Mouse (Mus musculus) left cerebral cortex, adult 18-20 months (tissue): ENCODE measurements around the gene Vsig10l. TPM values are rescaled to one million over a fixed set of nuclear protein-coding genes. Genes with fewer than 3 reads are reported as not detected.

Source experiments
- DNase-seq, 2 experiments: peaks; one replicate each; pipeline ENCODE4 v3.0.0; 2021 to 2022; ENCODE audit warnings: low spot score in 2 of 2, mixed read lengths in 1 of 2
- total RNA-seq, 2 experiments: library from RNA; stranded (reverse); gene quantifications; 2 replicates each; pipeline ENCODE4 v1.2.3; 2021

Gene Vsig10l
- total RNA-seq, 2 experiments from 2014 or later, result 1.2 to 2.5 TPM

GRCm38 (mm10) chr7:43453599-43454355 is 9.2 kb upstream of the Vsig10l start:
- no peak for DNase-seq

DNA sequence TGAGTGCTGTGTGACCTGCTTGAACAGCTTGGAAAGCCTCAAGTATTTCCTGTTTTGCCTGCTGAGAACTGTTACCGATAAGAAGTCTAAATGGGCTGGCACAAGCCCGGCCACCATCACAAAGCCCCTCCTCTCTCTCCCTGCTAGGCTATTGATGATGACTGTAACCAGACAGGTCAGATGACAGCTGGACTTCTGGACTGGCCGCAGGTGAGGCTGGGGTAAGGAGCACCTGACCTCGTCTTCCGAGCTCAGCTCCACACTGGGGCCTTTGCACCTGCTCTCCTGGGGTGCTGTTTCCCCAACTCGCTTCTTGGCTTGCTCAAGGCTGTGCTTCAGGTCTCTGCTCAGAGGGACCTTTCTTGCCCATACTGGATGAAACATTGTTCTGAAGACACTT is 8.6 kb upstream of the Vsig10l start:
- DNase-seq, result no peak

DNA sequence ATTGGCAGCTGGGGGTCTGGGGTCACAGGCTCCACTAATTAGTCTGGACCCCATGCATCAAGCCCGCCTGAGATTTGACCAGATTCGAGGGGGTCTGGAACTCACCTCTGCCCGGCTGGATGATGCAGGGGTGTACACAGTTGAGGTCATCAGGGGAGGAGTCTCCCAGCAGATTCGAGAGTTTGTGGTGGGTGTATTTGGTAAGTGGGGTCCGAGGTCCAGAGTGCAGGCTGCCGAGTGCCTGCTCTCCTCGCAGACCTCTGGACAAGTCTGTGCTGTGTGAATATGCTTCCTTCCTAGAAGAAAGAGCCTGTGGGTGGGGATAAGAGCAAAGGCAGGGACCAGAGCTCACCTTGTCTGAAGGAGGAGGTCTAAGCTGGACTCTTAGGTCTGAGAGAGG is 1.0 kb downstream of the Vsig10l start:
- no peak for DNase-seq

DNA sequence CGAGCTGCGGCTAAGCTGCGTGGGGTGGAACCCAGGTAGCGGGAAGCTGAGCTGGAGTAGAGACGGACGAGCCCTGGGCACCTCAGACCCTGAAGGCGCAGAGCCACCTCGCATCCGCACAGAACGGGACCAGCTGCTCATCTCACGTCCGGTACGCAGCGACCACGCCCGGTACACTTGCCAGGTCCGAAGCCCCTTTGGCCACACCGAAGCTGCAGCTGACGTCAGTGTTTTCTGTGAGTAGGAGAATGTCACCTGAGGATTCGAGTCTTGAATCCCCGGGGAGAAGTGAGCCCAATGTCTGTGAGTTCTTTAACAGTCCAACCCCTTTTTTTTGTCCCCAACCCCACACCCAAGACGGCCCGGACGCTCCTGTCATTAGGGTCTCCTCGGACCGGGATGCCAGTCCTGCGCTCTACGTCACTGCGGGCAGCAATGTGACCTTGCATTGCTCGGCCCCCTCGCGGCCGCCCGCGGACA is 2.0 kb downstream of the Vsig10l start:
- no peak for DNase-seq

GRCm38 (mm10) chr7:43465344-43466098 is 2.6 kb downstream of the Vsig10l start:
- peak; percentile 62 to 68 for DNase-seq

DNA sequence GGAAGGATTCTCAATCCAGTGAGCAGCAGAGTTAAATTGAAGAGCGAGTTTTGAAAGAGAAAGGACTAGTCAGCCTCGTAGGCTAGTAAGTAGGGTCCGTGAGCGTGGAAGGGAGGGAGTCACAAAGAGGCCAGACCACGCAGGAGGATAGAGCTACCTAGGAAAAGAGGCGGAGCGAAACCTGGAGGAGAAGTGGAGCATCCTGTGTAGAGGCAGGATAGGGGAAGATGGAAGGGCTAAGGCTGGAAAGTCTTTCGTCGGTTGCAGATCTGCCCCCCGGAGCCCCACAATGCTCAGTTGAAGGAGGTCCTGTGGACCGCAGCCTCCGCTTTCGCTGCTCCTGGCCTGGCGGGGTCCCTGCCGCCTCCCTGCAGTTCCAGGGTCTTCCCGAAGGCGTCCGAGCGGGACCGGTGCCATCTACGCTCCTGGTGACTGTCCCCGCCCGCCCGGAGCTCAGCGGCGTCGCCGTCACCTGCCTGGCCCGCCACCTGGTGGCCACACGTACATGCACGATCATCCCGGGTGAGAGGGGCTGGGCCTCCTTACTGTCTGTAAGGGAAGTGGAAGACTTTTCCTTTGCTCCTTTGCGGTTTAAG is 3.2 kb downstream of the Vsig10l start:
- DNase-seq, result peak; percentile 71 to 72

GRCm38 (mm10) chr7:43470373-43470772 is 7.4 kb downstream of the Vsig10l start:
- DNase-seq, result peak; percentile 25 to 52

DNA sequence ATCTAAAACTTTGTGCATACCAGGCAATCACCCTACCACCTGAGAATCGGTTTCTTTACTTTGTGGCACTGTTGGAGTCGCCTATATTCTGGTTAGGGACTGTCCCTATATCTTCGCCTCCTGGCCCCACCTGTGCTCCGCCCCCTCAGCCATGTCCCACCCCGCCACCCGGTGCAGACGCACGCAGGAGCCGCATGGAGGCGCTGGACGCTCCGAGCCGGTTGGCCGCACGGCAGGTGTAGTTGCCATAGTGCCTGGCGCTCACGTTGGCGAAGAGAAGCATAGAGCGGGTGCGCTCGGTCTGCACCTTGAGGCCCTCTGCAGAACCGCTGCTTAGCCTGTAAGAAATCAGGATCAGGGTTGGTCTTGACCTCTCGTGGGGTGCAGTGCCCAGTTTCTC is 12.8 kb downstream of the Vsig10l start:
- DNase-seq, result no peak

DNA sequence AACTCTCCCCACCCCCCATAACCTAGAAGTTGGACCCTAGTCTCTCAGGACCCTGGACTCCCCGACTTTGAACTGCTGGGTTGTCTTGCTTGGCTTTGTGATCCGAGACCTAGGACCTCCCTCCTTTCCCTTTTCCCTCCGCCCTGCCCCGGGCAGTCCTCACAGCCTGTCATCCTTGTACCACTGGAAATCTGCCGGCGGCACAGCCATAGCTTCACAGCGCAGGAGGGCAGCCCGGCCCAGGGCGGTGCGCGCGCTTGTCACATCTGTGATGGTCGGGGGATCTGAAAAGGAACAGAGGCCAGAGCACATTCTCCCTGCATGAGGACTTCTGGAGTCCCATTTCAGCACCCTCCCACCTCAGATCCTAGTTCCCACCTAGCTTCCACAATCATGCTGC is 13.4 kb downstream of the Vsig10l start:
- DNase-seq, result no peak

DNA sequence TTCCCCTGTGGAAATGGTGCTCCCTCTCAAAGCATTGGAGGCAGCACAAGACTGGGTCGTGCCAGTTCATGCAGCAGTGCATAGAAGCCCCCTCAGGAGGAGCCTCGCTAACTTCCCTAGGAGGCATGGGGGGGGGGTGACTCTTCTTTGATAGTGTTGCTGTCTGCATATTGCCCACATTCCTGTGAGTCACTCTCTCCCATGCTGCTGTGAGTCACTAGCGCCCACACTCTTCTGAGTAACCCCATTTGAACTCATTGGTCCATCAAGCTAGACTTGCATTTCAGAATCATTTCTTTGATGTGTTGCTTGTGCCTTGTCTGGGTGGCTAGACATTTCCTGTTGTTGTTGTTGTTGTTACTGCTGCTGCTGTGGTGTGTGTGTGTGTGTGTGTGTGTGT is 18.2 kb downstream of the Vsig10l start:
- peak; percentile 76 to 81 for DNase-seq

DNA sequence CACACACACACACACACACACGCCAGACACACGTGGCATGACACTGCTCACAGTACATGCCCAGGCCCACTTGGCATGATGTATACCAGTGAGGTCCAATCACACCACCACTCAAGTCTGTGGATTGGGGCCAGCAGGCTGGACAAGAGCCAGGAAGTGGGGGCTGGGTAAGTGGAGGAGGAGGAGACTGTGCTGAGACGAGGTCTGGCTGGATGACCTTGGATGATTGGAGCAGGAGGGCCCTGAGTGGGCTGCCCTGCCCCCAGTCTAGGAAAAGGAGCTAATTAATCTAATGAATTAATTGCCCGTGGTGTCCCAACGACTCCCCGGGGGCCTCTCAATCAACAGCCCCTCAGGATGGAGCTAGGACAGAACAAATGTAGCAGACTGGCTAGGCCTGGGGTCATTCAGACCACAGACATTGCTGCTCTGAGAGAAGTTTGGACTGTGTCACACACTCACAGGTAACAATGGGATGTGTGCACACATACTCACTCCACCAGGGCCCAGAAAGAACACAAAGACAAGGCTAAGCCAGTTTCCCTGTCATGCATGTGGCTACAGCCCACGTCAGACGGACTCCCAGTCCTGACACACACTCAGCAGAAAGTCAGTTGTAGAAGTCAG is 19.3 kb downstream of the Vsig10l start:
- no peak for DNase-seq

- DNase-seq, result no peak
Observed at GRCm38 (mm10) chr7:43483236-43483635, 20.3 kb downstream of the Vsig10l start.

DNA sequence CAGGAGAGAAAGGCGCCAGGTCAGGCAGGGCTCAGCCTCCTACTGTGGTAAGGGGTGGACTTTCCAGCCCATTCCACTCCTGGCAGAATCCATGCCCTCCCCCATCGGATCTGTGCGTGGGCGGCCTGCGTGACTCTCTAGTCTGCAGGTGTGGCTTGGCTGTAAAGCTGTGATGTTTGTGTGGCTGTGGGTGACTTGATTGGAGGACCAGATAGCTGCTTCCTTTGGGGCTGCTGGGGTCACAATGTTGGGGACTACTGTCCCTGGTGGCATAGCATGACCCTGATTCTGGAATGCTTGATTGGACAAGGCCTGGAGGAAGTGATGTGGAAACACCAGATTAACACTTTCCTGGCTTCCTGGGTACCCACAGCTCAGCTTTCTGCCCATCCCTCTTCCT is 25.7 kb downstream of the Vsig10l start:
- peak; percentile 44 to 58 for DNase-seq

DNA sequence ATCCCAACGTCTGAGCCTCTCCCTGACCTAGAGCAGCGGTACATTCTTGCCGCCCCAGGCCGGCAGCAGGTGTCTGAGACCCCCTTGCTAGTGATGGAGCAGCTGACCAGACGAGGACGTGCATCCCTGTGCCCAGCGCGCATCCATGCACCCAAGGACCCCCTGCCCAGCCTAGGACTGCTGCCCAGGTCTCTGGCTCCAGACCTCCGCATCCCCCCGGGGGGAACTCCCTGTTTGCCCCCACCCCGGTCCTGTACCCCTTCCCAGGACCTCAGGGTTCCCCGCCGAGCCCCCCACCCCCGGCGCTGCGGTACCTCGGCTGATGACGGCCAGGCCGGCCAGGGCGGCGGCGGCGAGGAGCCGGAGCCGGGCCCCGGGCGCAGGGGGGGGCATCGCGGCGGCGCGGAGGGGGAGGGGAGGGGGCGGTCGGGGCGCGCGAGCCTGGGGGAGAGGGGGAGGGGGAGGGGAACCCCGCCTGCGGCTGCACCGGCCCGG is 26.7 kb downstream of the Vsig10l start, which contains the start of gene Iglon5:
Gene Iglon5 (minus strand): TSS at position 445 of the 495 bp plus-strand sequence.
- peak in 1 of 2 experiments; percentile 17 for DNase-seq

- DNase-seq, result peak; percentile 74 to 81
Observed at GRCm38 (mm10) chr7:43490182-43490584, 27.2 kb downstream of the Vsig10l start.

GRCm38 (mm10) chr7:43490861-43491260 is 27.9 kb downstream of the Vsig10l start:
- DNase-seq, result no peak

- DNase-seq, result peak; percentile 73 to 75
Observed at GRCm38 (mm10) chr7:43495343-43496021, 32.5 kb downstream of the Vsig10l start.

DNA sequence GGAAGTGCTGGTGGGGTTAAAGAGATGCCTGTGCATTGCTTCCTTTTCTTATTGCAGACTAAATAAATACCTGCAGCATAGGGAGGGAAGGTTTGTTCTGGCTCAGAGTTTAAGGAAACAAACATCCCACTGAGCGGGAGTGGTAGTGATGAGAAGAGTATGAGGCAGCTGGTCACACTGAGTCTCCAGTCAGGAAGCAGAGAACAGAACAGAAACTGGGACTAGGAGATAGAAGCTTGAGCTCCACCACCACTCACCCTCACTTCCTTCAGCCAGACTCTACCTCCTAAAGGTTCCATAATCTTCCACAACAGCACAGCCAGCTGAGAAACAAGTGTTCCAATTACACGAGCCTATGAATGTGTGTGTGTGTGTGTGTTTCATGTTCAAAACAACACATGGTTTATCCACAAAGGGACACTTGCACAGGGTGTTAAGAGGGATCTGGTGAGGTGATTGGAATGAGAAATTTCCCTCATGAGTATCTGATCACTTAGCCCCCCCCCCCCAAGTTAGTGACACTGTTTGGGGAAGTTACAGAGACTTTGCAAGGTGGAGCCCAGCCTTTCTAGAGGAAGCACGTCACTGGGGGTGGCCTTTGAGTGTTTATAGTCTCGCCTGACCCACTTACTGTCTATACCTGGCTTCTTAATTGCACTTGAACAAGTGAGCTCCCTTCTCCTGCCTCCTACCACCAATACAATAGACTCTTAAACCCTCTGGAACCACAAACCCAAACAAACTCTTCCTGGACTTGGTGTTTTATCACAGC is 48.9 kb downstream of the Vsig10l start:
- DNase-seq, result no peak

GRCm38 (mm10) chr7:43512519-43512918 is 49.6 kb downstream of the Vsig10l start:
- no peak for DNase-seq

GRCm38 (mm10) chr7:43515076-43515475 is 52.1 kb downstream of the Vsig10l start:
- DNase-seq, result no peak
